ENCODE assay signal across 9 mouse cellular contexts in genomic region chr2:29193819-29194546, GRCm38 (mm10). TPM values are rescaled to one million over a fixed set of nuclear protein-coding genes. Genes with fewer than 3 reads are reported as not detected.
DNase-seq lines count a peak whose midpoint lies in the region; ATAC-seq and TF ChIP-seq lines count a peak whose summit lies in the region.
"Had no signal": no experiment of that assay in that cellular context is flagged by ENCODE, and none has a peak within 500 bp of the region (broad histone marks: within the 10 kb centered on the region; RNA-seq: fewer than 3 reads in every experiment).

No protein-coding gene starts in this region.

- peaks cover 51% of the 10 kb centered on the region for H3K27me3 ChIP-seq in forebrain, embryonic 13.5 days
- peaks cover 62% of the 10 kb centered on the region for H3K27me3 ChIP-seq in liver, embryonic 15.5 days
- H3K27me3 ChIP-seq: Patski had no signal

- peak overlapping the region; percentile 12 to 17; a peak in 3 of 4 replicates for H3K4me3 ChIP-seq in ES-E14 (ENCODE audit: insufficient read depth in 1 of 2, low read depth in 1 of 2, low read length in 2 of 2, poor library complexity in 1 of 2, severe bottlenecking in 1 of 2)
- H3K4me3 ChIP-seq in forebrain, embryonic 13.5 days = peak overlapping the region; percentile 50
- H3K4me3 ChIP-seq in liver, embryonic 15.5 days (replicated peaks) = peak overlapping the region; percentile 48

- intact Hi-C loops in heart, postnatal 25 days (cut with DNase I) = no loop called here

- in situ Hi-C loops in ES-E14 (cut with MboI; ENCODE audit: low sequenced_read_pairs in 2 of 2, unreplicated experiment in 2 of 2) = no loop called here

- no peak overlapping the region for H3K27ac ChIP-seq in ES-E14 (ENCODE audit: insufficient read depth, low read depth, low read length, poor library complexity, severe bottlenecking)
- no peak overlapping the region for H3K27ac ChIP-seq in forebrain, embryonic 13.5 days
- H3K27ac ChIP-seq in liver, embryonic 15.5 days (replicated peaks) = no peak overlapping the region

- H3K9me3 ChIP-seq in ES-E14 (ENCODE audit: control insufficient read depth, insufficient read depth, low read depth, low read length) = no peaks in the 10 kb centered on the region
- no peaks in the 10 kb centered on the region for H3K9me3 ChIP-seq in forebrain, embryonic 13.5 days (replicated peaks)
- H3K9me3 ChIP-seq in liver, embryonic 15.5 days (replicated peaks) = no peaks in the 10 kb centered on the region

- peak; percentile 39; the same call in 1 of the 2 replicates for ATAC-seq in forebrain, embryonic 13.5 days
- ATAC-seq in liver, embryonic 15.5 days (ENCODE audit: insufficient read depth) = no peak

- H3K36me3 ChIP-seq in ES-E14 (ENCODE audit: control insufficient read depth, insufficient read depth, low read length, poor library complexity, severe bottlenecking) = no peaks in the 10 kb centered on the region
- H3K36me3 ChIP-seq in forebrain, embryonic 13.5 days (ENCODE audit: poor library complexity, severe bottlenecking) = no peaks in the 10 kb centered on the region
- H3K36me3 ChIP-seq in liver, embryonic 15.5 days (replicated peaks) = no peaks in the 10 kb centered on the region

- no peak overlapping the region for H3K9ac ChIP-seq in ES-E14 (ENCODE audit: insufficient read depth, low read depth, low read length, poor library complexity, severe bottlenecking)
- H3K9ac ChIP-seq in forebrain, embryonic 13.5 days = peak overlapping the region; percentile 68
- no peak overlapping the region for H3K9ac ChIP-seq in liver, embryonic 15.5 days

- H3K4me1 ChIP-seq in ES-E14 (ENCODE audit: control insufficient read depth in 2 of 2, insufficient read depth in 2 of 2, low read length in 2 of 2, poor library complexity in 1 of 2) = peaks cover 0 to 8% of the 10 kb centered on the region in 2 experiments; a peak in 1 of 4 replicates
- peaks cover 11% of the 10 kb centered on the region for H3K4me1 ChIP-seq in forebrain, embryonic 13.5 days
- peaks cover 11% of the 10 kb centered on the region for H3K4me1 ChIP-seq in liver, embryonic 15.5 days (replicated peaks)

- H3K4me2 ChIP-seq in forebrain, embryonic 13.5 days = peak overlapping the region; percentile 97
- H3K4me2 ChIP-seq in liver, embryonic 15.5 days = peak overlapping the region; percentile 83

- DNase-seq in heart, adult 11 months = peak; percentile 90
- DNase-seq in heart, postnatal 25 days (ENCODE audit: low spot score) = no peak
- DNase-seq in ES-E14 (ENCODE audit: low read depth, low spot score) = no peak
- DNase-seq in ovary, adult 18-20 months (ENCODE audit: low spot score) = no peak
- no peak for DNase-seq in layer of hippocampus, adult 11-12 months (ENCODE audit: low spot score)
- no peak for DNase-seq in right cerebral cortex, postnatal 4 days

- 14% methylated on average over 16 of the region's 16 CpGs for WGBS in forebrain, embryonic 13.5 days
- 24% methylated on average over 16 of the region's 16 CpGs for WGBS in liver, embryonic 15.5 days (ENCODE audit: insufficient replicate concordance)

TF ChIP-seq in ES-E14, 5 proteins besides CTCF, POLR2A, EP300 and RAD21:
- TF ChIP-seq ZC3H11A (IDR thresholded peaks at IDR 0.05; ENCODE audit: borderline replicate concordance, low read depth, low read length) = no peak
- TF ChIP-seq CHD2 (IDR thresholded peaks at IDR 0.05; ENCODE audit: low read depth, low read length) = no peak
- no peak for TF ChIP-seq MAFK (IDR thresholded peaks at IDR 0.05; ENCODE audit: insufficient read depth, low read depth, low read length)
- 0 out of 2 replicates have a peak, but pooled peaks have one; percentile 22 for TF ChIP-seq ZNF384 (IDR thresholded peaks at IDR 0.05; ENCODE audit: low read depth, low read length)
- TF ChIP-seq HCFC1 (IDR thresholded peaks at IDR 0.05; ENCODE audit: borderline replicate concordance, insufficient read depth, low read length) = no peak

RNA-seq across cellular contexts. Expression of gene Ntng2, which starts 58.8 kb away (rescaled TPM):
- total RNA-seq in heart, postnatal 25 days (2021) = 1 to 10 TPM; 4.6 to 5.8 TPM
- 0.40 and 0.79 TPM in 2 replicates for total RNA-seq in ES-E14 (2012; rRNA removed)
- 6.2 and 8.4 TPM in 2 replicates for polyA plus RNA-seq in forebrain, embryonic 13.5 days (2015; fragmentation: Nextera tagmentation; extraction: Ambion mirVana)
- 0.15 and 0.28 TPM in 2 replicates for polyA plus RNA-seq in liver, embryonic 15.5 days (2015; fragmentation: Nextera tagmentation; extraction: Ambion mirVana)
